Mouse (Mus musculus) leukemia stem cell, adult 10-12 weeks (primary cell): Measurements from ENCODE around the gene Gm20741. TPM values are rescaled to one million over a fixed set of nuclear protein-coding genes. Genes with fewer than 3 reads are reported as not detected.

Experiments used
- polyA plus RNA-seq: library from polyadenylated mRNA; stranded (reverse); fragments of >175 nt; gene quantifications from 2 replicates; pipeline ENCODE4 v1.2.3, GENCODE M21; 2012; ENCODE audit warnings: low replicate concordance

The Gm20741 gene
- polyA plus RNA-seq, result not detected in 2 replicates

GRCm38 (mm10) chr16:88811827-88812226 lies at the start of gene Gm20741:
Gm20741 (minus strand) TSS chr16:88812220.

GRCm38 (mm10) chr16:88826095-88826652 lies 14.2 kb upstream of the Gm20741 start, which contains the start of gene Krtap14:
Krtap14 (minus strand) TSS chr16:88826145.

GRCm38 (mm10) chr16:88820066-88820465 lies 8.0 kb upstream of the Gm20741 start, which contains the start of gene Krtap15:
Krtap15 (plus strand) TSS chr16:88820215.

GRCm38 (mm10) chr16:88777596-88777995 lies 34.4 kb downstream of the Gm20741 start, which contains the start of gene Gm5965:
Gm5965 (plus strand) TSS chr16:88777896.

GRCm38 (mm10) chr16:88774106-88774505 lies 37.9 kb downstream of the Gm20741 start, which contains the start of gene 2310057N15Rik:
2310057N15Rik (minus strand) TSS chr16:88774206.

Other genes starting within 250 kb of the Gm20741 start
- not detected in 2 replicates for gene Cldn8, start 249.0 kb downstream of the Gm20741 start, polyA plus RNA-seq
- not detected in 2 replicates for gene Krtap24-1, start 199.9 kb downstream of the Gm20741 start, polyA plus RNA-seq
- gene 2310079G19Rik, start 184.6 kb downstream of the Gm20741 start, polyA plus RNA-seq, result not detected in 2 replicates
- not detected in 2 replicates for gene Krtap26-1, start 164.4 kb downstream of the Gm20741 start, polyA plus RNA-seq
- gene Krtap27-1, start 140.5 kb downstream of the Gm20741 start, polyA plus RNA-seq, result not detected in 2 replicates
- not detected in 2 replicates for gene 2310061N02Rik, start 104.3 kb downstream of the Gm20741 start, polyA plus RNA-seq
- not detected in 2 replicates for gene Krtap13-1, start 83.4 kb downstream of the Gm20741 start, polyA plus RNA-seq
- gene Krtap13, start 60.6 kb downstream of the Gm20741 start, polyA plus RNA-seq, result not detected in 2 replicates
- not detected in 2 replicates for gene 2310034C09Rik, start 53.4 kb downstream of the Gm20741 start, polyA plus RNA-seq
- gene 2310057N15Rik, start 38.0 kb downstream of the Gm20741 start, polyA plus RNA-seq, result not detected in 2 replicates
- gene Gm5965, start 34.3 kb downstream of the Gm20741 start, polyA plus RNA-seq, result not detected in 2 replicates
- not detected in 2 replicates for gene Krtap15, start 8.0 kb upstream of the Gm20741 start, polyA plus RNA-seq
- gene Krtap14, start 13.9 kb upstream of the Gm20741 start, polyA plus RNA-seq, result not detected in 2 replicates
- gene Krtap19-1, start 57.2 kb upstream of the Gm20741 start, polyA plus RNA-seq, result not detected in 2 replicates
- gene Krtap19-2, start 62.0 kb upstream of the Gm20741 start, polyA plus RNA-seq, result not detected in 2 replicates
- not detected in 2 replicates for gene Krtap19-3, start 65.8 kb upstream of the Gm20741 start, polyA plus RNA-seq
- not detected in 2 replicates for gene Krtap19-4, start 72.9 kb upstream of the Gm20741 start, polyA plus RNA-seq
- gene Krtap19-5, start 84.2 kb upstream of the Gm20741 start, polyA plus RNA-seq, result not detected in 2 replicates
- gene Krtap19-9b, start 120.0 kb upstream of the Gm20741 start, polyA plus RNA-seq, result not detected in 2 replicates
- not detected in 2 replicates for gene Krtap16-3, start 150.7 kb upstream of the Gm20741 start, polyA plus RNA-seq
- gene Krtap22-2, start 198.5 kb upstream of the Gm20741 start, polyA plus RNA-seq, result not detected in 2 replicates
- not detected in 2 replicates for gene Gm10229, start 203.1 kb upstream of the Gm20741 start, polyA plus RNA-seq
- gene Krtap6-1, start 219.5 kb upstream of the Gm20741 start, polyA plus RNA-seq, result not detected in 2 replicates
- not detected in 2 replicates for gene Gm10228, start 229.3 kb upstream of the Gm20741 start, polyA plus RNA-seq
- not detected in 2 replicates for gene Krtap6-5, start 235.7 kb upstream of the Gm20741 start, polyA plus RNA-seq